Mouse (Mus musculus) CH12.LX (cell line): ENCODE measurements at regions not wholly inside any gene's neighbourhood (a gene's known extent, or its start where the extent isn't known, plus 50 kb on each side); places are given as distances from the start of the nearest gene placed in this dataset.

Experiments used
- DNase-seq: peaks from one replicate; pipeline ENCODE4 v3.0.0-alpha.2; 2013; ENCODE audit errors: extremely low read depth
- H3K27ac ChIP-seq: 2 replicates; pipeline ENCODE4 v1.5.1; 2012; ENCODE audit warnings: low read depth, mild to moderate bottlenecking, control low read depth, moderate library complexity; ENCODE audit not compliant: insufficient read depth
- H3K27me3 ChIP-seq: replicated peaks from 2 replicates; pipeline ENCODE3; 2012; ENCODE audit warnings: inconsistent platforms
- H3K36me3 ChIP-seq, 2 experiments: replicated peaks in 1 of 2; 2 replicates each; pipeline versions ENCODE3 to v1.6.1; 2012; ENCODE audit warnings: inconsistent platforms in 1 of 2, low read length in 1 of 2, mild to moderate bottlenecking in 1 of 2, mixed read lengths in 1 of 2, moderate library complexity in 1 of 2; ENCODE audit not compliant: control insufficient read depth in 1 of 2, insufficient read depth in 1 of 2
- H3K4me1 ChIP-seq, 2 experiments: 2 replicates each; pipeline ENCODE4 v1.6.1; 2012; ENCODE audit warnings: inconsistent platforms in 1 of 2, moderate library complexity in 1 of 2; ENCODE audit not compliant: insufficient read depth in 2 of 2, control insufficient read depth in 1 of 2
- H3K4me2 ChIP-seq: 2 replicates; pipeline ENCODE4 v1.6.1; 2012; ENCODE audit warnings: low read depth, mild to moderate bottlenecking, control low read depth; ENCODE audit not compliant: poor library complexity, insufficient read depth, severe bottlenecking
- H3K4me3 ChIP-seq, 3 experiments: fragments of 150-350 bp in 1 of 3; sonication (generic) in 1 of 3; replicated peaks in 1 of 3; 2 replicates each; pipeline versions ENCODE3 to v1.5.1; 2011 to 2012; ENCODE audit warnings: low read depth in 2 of 3, low read length in 2 of 3, mild to moderate bottlenecking in 2 of 3, moderate library complexity in 2 of 3, control low read depth in 1 of 3, improper control_type of control experiment in 1 of 3, inconsistent platforms in 1 of 3, mixed read lengths in 1 of 3; ENCODE audit not compliant: poor library complexity in 1 of 3
- H3K79me2 ChIP-seq: replicated peaks from 2 replicates; pipeline ENCODE4 v1.6.1; 2012; ENCODE audit warnings: mild to moderate bottlenecking, moderate library complexity; ENCODE audit not compliant: control insufficient read depth, poor library complexity, insufficient read depth, severe bottlenecking; ENCODE audit errors: extremely low read depth
- H3K9ac ChIP-seq: 2 replicates; pipeline ENCODE4 v1.6.1; 2012; ENCODE audit warnings: low read depth, mild to moderate bottlenecking, control low read depth, moderate library complexity; ENCODE audit not compliant: insufficient read depth
- H3K9me3 ChIP-seq: replicated peaks from 2 replicates; pipeline ENCODE3; 2012; ENCODE audit warnings: low read length, inconsistent platforms, mixed read lengths
- CTCF ChIP-seq, 2 experiments: IDR thresholded peaks in 1 of 2; conservative IDR thresholded peaks in 1 of 2; 2 replicates each; pipeline ENCODE4 v1.5.1; 2011 to 2012; ENCODE audit warnings: low read depth in 2 of 2, low read length in 2 of 2, improper control_type of control experiment in 1 of 2, inconsistent platforms in 1 of 2, mild to moderate bottlenecking in 1 of 2, moderate library complexity in 1 of 2
- E2F4 ChIP-seq: IDR thresholded peaks from 2 replicates; pipeline ENCODE4 v1.6.1; 2011; ENCODE audit warnings: low read depth, low read length, improper control_type of control experiment; ENCODE audit not compliant: insufficient replicate concordance
- ETS1 ChIP-seq: conservative IDR thresholded peaks from 2 replicates; pipeline ENCODE4 v1.6.1; 2012; ENCODE audit warnings: low read depth, mild to moderate bottlenecking, inconsistent platforms, low read length, improper control_type of control experiment, moderate library complexity
- GABPA ChIP-seq: IDR thresholded peaks from 2 replicates; pipeline ENCODE4 v1.6.1; 2012; ENCODE audit warnings: low read depth, low read length, improper control_type of control experiment, inconsistent platforms; ENCODE audit not compliant: insufficient replicate concordance
- HCFC1 ChIP-seq: IDR thresholded peaks from 2 replicates; pipeline ENCODE4 v1.6.1; 2012; ENCODE audit warnings: low read depth, mild to moderate bottlenecking, inconsistent platforms, low read length, improper control_type of control experiment
- IRF4 ChIP-seq: IDR thresholded peaks from 2 replicates; pipeline ENCODE4 v1.6.1; 2014; ENCODE audit warnings: low read depth, mild to moderate bottlenecking, inconsistent platforms, low read length, improper control_type of control experiment
- JUND ChIP-seq: conservative IDR thresholded peaks from 2 replicates; pipeline ENCODE4 v1.6.1; 2011; ENCODE audit warnings: low read depth, low read length, improper control_type of control experiment
- KAT2A ChIP-seq: IDR thresholded peaks from 2 replicates; pipeline ENCODE4 v1.6.1; 2012; ENCODE audit warnings: low read length, improper control_type of control experiment, inconsistent platforms; ENCODE audit not compliant: insufficient replicate concordance
- MAZ ChIP-seq: IDR thresholded peaks from 2 replicates; pipeline ENCODE4 v1.6.1; 2012; ENCODE audit warnings: low read depth, mild to moderate bottlenecking, inconsistent platforms, low read length, improper control_type of control experiment, moderate library complexity
- MEF2A ChIP-seq: IDR thresholded peaks from 2 replicates; pipeline ENCODE4 v1.6.1; 2014; ENCODE audit warnings: low read depth, mild to moderate bottlenecking, inconsistent platforms, low read length, improper control_type of control experiment, borderline replicate concordance
- MXI1 ChIP-seq: IDR thresholded peaks from 2 replicates; pipeline ENCODE4 v1.6.1; 2011; ENCODE audit warnings: mild to moderate bottlenecking, low read depth, low read length, improper control_type of control experiment
- MYC ChIP-seq: IDR thresholded peaks from 2 replicates; pipeline ENCODE4 v1.6.1; 2011; ENCODE audit warnings: low read depth, mild to moderate bottlenecking, improper control_type of control experiment, low read length
- NELFE ChIP-seq: IDR thresholded peaks from 2 replicates; pipeline ENCODE4 v1.6.1; 2011; ENCODE audit warnings: low read depth, low read length, improper control_type of control experiment
- NRF1 ChIP-seq: IDR thresholded peaks from 2 replicates; pipeline ENCODE4 v1.6.1; 2014; ENCODE audit warnings: low read depth, mild to moderate bottlenecking, inconsistent platforms, low read length, improper control_type of control experiment, moderate library complexity
- RAD21 ChIP-seq: IDR thresholded peaks from 2 replicates; pipeline ENCODE4 v1.6.1; 2011; ENCODE audit warnings: low read depth, mild to moderate bottlenecking, low read length, improper control_type of control experiment, moderate library complexity
- SIN3A ChIP-seq: IDR thresholded peaks from 2 replicates; pipeline ENCODE4 v1.6.1; 2012; ENCODE audit warnings: low read length, improper control_type of control experiment, inconsistent platforms
- SMC3 ChIP-seq: IDR thresholded peaks from 2 replicates; pipeline ENCODE4 v1.6.1; 2011; ENCODE audit warnings: low read depth, low read length, improper control_type of control experiment
- ZC3H11A ChIP-seq: IDR thresholded peaks from 2 replicates; pipeline ENCODE4 v1.6.1; 2012; ENCODE audit warnings: low read depth, mild to moderate bottlenecking, inconsistent platforms, low read length, improper control_type of control experiment
- ZKSCAN1 ChIP-seq: IDR thresholded peaks from 2 replicates; pipeline ENCODE4 v1.6.1; 2012; ENCODE audit warnings: low read depth, inconsistent platforms, low read length, improper control_type of control experiment, borderline replicate concordance
- dilution Hi-C: fragments of 300-500 bp; cut with MboI; formaldehyde crosslinking; loops from 2 replicates; pipeline ENCODE4 v1.14.3; 2020; ENCODE audit warnings: low sequenced_read_pairs; ENCODE audit not compliant: extremely low pct_unique_long_range_greater_than_20kb, extremely low pct_ligation_motif_present
- in situ Hi-C: fragments of 300-500 bp; cut with MboI; formaldehyde crosslinking; loops from 3 replicates; pipeline ENCODE4 v1.14.3; 2019; ENCODE audit warnings: low sequenced_read_pairs, low pct_ligation_motif_present, low pct_unique_long_range_greater_than_20kb, mixed read lengths

DNA sequence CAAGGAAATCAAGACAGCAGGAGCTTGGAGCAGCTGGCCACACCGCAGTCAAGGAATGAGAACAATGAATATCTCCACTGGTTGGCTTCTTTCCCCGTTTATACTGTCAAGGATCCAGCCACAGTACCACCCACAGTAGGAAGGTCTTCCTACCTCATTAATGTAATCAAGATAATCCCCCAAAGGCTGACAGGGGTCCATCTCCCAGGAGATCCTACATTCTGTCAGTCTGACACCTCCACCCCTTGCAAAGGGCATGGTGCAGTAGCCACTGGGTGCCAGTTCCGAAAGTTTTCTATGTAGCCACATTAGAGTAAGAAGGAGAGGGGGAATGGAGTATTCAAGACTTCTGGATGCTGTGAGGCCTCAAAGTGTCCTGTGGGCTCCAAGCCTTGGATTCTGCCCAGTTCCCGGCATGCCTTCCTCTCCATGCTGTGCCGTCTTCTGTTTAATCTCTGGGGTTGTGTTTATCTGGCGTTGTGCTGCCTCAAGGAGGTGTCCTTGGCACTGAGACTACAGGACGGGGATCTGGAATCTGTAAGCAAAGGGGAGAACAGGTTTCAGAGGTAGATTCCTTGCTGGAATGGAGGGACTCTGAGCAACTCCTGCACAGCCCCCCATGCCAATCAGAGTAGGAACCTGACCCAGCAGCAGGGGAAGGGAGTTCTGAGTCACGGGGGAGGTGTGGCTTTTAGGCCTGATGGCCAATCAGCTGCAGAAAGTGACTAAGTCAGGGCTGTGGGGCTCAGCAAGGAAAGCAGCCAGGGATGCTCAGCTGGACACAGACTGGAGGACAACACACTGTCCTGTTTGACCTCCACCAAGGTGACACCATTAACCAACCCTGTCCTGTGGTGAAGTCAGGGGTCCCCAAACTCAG is 77.3 kb upstream of the Wscd1 start:
- H3K27me3 ChIP-seq = peaks cover 90% of the 10 kb centered on the region
- no peaks in the 10 kb centered on the region for H3K9me3 ChIP-seq
- no peak overlapping the region for H3K4me3 ChIP-seq
- no peak overlapping the region for H3K4me2 ChIP-seq
- TF ChIP-seq KAT2A (no peak), IRF4 (no peak), NELFE (no peak), GABPA (no peak), MYC (no peak), HCFC1 (no peak), SIN3A (no peak), NRF1 (no peak), MXI1 (no peak), E2F4 (no peak), MEF2A (no peak), ZKSCAN1 (no peak), MAZ (no peak), CTCF (conservative IDR thresholded peaks at IDR 0.05 in 1 of 2, IDR thresholded peaks at IDR 0.05 in 1 of 2; ENCODE audit: low read depth in 2 of 2, low read length in 2 of 2) (no peak), ETS1 (no peak), JUND (no peak)
- DNase-seq = peak; percentile 3
- no peaks in the 10 kb centered on the region for H3K36me3 ChIP-seq
- no peaks in the 10 kb centered on the region for H3K4me1 ChIP-seq
- no peak overlapping the region for H3K27ac ChIP-seq
- in situ Hi-C loops (loop anchor here (10.0 kb wide), 1 partner anchor 352 kb away; no protein-coding TSS in a partner anchor), dilution Hi-C loops (no loop called here)
- H3K79me2 ChIP-seq = no peaks in the 10 kb centered on the region
- H3K9ac ChIP-seq = no peak overlapping the region

DNA sequence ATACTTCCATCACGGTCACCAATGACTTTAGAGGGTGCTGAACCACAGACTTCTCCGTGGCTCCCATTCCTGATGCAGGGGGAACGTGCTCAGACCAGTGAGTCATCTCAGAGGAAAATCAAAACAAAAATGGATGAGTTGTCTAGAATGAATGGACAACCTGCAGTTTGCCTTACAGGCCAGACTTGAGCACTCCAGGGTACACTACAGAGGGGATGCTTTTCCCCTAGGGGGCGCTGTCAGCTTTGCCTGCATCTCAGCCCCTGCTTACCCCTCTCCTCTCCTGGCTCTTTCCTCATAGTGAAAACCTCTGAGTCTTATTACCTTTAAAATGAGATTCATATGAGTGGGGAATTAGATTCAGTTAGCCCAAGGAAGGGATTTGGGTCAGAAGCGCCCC is 75.4 kb upstream of the Wscd1 start:
- peaks cover 3% of the 10 kb centered on the region for H3K9me3 ChIP-seq
- DNase-seq = peak; percentile 58

More for the DNA sequence above, 75.4 kb upstream of the Wscd1 start:
- Histone ChIP-seq H3K9ac (no peak overlapping the region), H3K4me3 (no peak overlapping the region), H3K27me3 (peaks cover 91% of the 10 kb centered on the region), H3K4me2 (no peak overlapping the region), H3K4me1 (no peaks in the 10 kb centered on the region), H3K36me3 (no peaks in the 10 kb centered on the region), H3K79me2 (no peaks in the 10 kb centered on the region), H3K27ac (no peak overlapping the region)
- dilution Hi-C loops (no loop called here), in situ Hi-C loops (loop anchor here (10.0 kb wide), 1 partner anchor 350 kb away; no protein-coding TSS in a partner anchor)
- TF ChIP-seq NRF1 (no peak), ZC3H11A (peak; percentile 6; the same call in 1 of the 2 replicates), CTCF (conservative IDR thresholded peaks at IDR 0.05 in 1 of 2, IDR thresholded peaks at IDR 0.05 in 1 of 2; ENCODE audit: low read depth in 2 of 2, low read length in 2 of 2) (peak; percentile 82 to 84), SMC3 (peak; percentile 72), MEF2A (no peak), HCFC1 (no peak), RAD21 (peak; percentile 81)
